Mouse (Mus musculus) testis, postnatal 14 days (tissue): ENCODE measurements around the gene Clcc1.

Source experiments
- DNase-seq: peaks from one replicate; pipeline ENCODE4 v3.0.0; 2021; ENCODE audit warnings: low spot score

Clcc1 gene

DNA sequence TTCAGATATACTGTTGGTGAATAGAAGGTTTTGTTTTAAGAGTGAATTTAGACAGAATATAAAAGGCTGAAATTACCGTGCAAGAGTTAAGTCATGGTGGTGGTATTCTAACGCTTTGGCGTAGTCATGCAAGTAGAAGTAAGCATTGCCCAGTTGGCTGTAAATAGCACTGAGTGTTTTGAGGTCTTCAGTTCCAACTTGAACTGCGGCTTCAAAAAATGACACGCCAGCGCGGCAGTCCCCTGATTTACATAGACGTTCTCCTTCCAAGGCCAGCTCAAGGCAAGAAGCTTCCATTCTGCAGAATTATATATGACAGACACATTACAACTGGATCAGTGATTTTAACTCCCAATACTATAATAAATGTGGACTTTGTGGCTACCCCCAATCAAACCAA is 49.1 kb downstream of the Clcc1 start:
- DNase-seq: no peak

DNA sequence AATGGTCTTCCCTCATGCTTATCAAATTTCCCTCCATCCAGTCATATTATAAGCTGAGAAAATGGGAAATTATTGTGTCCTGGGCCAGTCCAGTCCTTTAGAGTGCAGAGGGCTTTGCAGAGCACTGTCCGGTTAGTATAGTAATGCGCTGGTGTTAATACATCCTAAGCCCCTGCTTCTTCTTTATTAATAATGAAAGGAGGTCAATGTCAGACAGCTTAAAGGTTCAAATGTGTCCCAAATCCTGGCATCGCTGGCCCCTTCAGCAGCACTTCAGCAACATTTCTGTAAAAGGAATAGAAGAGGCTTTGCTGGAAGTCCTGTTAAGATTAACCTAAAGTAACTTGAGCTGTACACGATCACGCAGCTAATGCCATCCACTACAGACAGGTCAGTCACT is 57.6 kb downstream of the Clcc1 start:
- no peak for DNase-seq

DNA sequence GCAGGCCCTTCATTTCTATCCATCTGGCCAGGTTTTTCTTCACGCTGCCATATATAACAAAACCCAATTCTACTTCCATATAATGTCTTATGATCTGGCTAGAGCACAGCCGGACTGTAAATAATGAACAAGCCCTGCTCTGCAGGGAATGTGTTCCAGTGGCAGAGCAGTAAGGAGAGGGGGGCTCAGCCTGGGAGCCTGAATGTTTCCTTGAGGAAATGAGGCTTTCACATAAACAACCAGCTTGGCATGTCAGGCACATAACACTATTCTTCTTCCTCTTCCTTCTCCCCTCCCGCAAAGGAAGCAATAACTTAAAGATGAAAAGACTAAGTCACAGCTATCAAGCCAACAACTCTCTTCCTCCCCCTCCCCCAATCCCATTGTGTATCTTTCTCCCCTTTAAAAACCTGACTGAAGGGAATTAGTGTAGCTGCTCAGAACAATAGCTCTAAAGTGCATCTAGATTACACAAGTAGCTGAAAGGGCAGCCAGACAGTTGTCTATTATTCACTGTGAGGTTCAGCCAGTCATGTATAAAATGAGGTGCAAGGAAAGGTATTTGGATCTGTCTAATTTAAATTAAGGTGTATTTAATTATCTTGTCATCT is 59.5 kb downstream of the Clcc1 start:
- DNase-seq: no peak

DNA sequence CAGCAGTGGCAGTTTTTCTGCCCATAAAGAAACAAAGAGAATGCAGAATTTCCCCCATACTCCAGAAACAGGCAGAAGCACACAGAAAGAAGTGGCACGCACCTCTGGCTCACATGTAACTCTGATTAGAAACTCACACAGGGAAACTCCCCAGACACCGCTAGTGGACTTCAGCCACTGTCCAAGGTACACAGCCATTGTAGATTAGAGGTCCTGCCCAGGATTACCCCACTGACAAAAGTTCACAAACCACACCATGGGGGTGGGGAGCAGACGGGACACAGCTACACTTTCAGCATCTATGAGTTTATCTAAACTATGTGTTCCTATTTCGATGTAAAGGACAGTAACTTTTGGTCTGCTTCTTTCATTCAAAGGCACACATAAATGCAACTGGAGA is 61.1 kb downstream of the Clcc1 start:
- no peak for DNase-seq

DNA sequence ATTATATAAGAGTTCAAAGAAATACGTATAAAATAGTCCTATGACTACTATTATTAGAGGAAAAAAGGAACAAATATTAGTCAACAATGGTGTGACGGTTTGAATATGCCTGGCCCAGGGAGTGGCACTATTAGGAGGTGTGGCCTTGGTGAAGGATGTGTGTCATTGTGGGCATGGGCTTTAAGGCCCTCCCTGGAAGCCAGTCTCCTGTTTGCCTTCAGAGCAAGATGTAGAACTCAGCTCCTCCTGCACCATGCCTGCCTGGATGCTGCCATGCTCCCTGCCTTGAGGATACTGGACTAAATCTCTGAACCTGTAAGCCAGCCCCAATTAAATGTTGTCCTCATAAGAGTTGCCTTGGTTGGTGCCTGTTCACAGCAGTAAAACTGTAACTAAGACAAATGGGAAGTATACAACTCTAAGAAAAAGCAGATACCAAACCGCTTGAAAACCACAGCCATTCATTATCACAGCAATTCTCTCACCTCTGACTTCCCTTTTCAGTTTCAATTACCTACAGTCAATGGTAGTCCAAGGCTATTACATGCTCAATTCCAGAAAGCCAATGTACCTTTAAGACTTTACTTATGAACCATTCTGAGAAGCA is 64.3 kb downstream of the Clcc1 start:
- DNase-seq: no peak

DNA sequence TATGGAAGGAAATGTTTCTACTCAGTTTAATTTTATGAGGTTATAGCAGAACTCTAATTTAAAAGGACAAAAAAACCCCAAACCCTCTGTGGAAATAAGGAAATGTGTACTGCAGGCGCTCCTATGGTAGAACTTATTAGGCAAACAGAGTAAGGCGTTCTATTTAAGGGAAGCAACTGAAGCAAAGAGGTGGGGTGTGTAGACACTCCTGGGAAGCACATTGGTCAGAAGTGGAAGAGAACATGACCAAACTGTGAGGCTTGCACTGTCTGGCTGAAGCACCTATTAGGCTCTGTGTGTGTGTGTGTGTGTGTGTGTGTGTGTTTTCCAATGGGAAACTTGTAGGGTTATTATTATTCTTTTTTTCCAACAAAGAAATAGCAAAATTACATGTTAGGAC is 65.6 kb downstream of the Clcc1 start:
- no peak for DNase-seq

DNA sequence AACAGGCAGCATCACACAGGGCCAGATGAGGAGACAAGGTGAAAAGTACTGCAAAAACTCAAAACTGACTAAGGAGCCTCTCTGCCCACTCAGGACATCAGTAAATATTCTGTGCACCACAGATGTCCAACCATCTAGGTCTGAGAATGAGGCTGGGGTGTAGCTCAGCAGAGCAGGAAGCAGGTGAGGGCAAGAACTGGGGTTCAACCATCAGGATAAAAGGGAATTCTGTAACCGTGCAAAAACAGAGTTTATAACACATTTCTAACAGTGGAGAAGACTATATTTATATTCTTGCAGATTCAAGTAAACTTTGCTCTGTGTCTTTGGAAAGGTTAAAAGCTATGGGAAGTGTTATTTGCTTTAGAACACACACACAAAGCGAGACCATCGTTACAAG is 66.0 kb downstream of the Clcc1 start:
- DNase-seq: no peak

DNA sequence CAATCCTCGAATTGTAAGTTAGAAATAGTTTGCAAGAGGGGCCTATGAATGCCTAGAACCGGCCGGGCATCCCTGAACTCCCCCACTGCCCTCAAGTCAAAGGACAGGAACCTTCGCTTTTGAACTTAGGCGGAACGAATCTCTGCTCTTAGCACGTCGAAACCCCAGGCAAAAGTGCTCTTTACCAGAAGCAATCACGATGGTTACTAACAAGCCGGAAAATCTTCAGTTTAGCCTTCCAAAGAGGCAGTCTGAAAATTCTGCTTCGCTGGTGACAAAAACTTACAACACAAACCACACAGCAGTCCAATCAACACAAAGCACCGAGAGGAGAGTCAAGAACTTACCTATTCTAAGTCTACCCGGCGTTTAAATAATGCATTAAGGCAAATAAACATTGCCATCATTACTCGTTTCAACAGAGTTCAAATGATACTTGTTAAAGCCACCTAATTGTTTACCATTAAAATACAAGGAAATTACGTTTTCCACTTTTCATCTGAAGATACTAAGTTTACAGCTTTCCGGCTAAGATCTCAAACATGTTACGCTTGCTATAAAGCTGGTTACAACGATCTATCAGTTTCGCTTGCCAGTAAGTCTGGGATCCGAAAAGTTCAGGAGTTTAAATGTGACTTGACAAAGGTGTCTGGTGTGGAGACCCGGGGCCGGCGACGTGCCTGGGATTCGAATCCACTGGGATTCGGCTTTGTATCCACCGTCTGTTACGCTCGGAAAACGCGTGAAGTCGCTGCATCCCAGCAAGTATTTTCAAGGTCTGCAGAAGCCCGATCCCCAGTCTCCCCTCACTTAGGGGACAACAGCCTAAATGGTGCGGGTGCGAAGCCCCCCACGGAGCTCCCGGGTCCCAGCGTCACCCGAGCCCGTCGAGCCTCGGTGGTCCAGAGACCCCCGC is 67.6 kb downstream of the Clcc1 start:
- DNase-seq: peak; percentile 59

DNA sequence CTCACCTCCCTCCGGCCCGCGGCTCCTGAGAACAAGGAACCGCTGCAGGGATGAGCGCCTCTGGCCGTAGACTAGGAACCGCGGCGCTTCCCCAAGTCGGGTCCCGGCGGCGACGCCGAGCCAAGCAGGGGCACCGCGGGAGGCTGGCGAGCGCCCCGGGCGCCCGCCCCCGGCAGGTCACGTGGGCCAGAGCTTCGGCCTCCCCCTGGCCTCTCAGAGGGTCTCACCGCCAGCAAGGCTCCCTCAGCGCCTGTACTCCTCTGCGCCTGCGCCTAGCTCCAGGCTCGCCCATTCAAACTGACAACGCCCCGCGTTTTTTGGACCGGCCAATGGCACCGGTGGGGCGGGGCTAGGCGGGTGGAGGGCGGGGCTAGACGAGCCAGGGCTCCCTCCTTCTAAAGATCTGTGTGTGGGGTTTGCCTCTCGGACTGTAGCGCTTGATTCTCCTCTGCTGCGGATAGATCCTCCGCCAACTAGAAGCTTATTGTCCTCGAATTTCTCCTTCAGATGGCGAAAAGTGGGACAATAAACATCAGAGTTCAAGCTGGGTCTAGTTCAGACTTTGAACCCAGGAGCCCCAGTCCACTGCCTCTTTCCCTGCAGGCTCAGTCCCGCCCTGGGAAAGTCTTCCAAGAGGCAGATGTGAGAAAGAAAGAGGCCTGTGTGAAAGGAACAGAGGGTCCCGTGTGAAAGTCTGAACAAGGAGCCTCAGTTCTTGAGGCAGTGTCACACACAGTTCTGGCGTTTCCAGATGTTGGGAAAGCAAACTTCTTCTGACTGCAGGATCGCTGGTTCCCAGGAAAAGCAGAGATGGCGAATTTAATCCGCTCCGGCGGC is 68.5 kb downstream of the Clcc1 start, which contains the start of gene Gpsm2:
Gene Gpsm2 (minus strand): TSS at position 274 of the 837 bp plus-strand sequence.
- DNase-seq: peak; percentile 97

DNA sequence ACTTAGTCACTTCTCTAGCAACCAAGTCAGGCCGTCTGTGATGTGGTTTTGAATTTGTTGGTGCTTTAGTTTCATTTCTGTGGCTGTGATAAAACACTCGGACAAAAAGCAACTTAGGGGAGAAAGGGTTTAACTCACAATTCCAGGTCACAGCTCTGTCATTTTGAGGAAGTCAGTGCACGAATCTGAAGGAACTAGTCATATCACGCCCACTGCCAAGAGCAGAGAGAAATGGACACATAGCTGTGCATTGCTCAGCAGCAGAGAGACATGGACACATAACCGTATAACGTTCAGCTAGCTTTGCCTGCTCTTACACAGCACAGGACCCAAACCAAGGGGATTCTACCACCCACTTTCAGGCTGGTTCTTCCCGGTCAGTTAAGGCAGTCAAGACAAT is 72.7 kb downstream of the Clcc1 start:
- DNase-seq: no peak

DNA sequence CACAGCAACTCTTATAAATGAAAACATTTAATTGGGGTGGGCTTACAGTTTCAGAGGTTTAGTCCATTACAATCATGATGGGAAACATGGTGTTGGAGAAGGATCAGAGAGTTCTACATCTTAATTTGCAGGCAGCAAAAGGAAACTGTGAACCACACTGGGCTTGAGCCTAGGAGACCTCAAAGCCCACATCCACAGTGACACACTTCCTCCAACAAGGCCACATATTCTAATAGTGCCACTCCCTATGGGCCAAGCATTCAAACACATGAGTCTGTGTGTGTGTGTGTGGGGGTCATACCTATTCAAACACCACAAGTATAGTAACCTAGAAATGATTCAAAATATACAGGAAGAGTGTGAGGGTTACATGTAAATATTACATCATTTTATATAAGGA is 73.6 kb downstream of the Clcc1 start:
- DNase-seq: no peak

DNA sequence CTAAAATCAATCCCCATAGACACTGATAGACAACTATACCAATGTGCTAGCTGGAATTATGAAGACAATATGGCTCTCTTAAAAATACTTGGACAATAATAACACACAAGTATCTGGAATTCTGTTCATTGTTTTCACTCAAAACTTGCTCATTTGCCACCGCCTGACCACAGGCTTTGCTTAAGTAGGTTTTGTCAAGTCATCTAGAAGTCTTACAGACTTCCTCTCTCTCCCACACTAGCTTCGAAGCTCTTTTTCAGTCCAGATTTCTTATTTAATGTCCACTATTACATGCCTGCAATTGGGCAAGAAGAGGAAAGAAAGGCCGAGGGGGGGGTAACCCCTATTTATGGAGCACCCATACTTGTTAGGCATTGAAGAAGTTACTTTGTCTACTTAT is 74.1 kb downstream of the Clcc1 start:
- no peak for DNase-seq
